Mouse (Mus musculus): ENCODE measurements around the gene Cx3cr1. TPM values are rescaled to one million over a fixed set of nuclear protein-coding genes. Genes with fewer than 3 reads are reported as not detected.

Gene Cx3cr1
- total RNA-seq, 2 experiments from 2014 or later, result 30.8 to 31.7 TPM

- no peak overlapping the region for H3K27ac ChIP-seq
- DNase-seq (ENCODE audit: low spot score in 2 of 2), result no peak
- TF ChIP-seq CTCF (conservative IDR thresholded peaks at IDR 0.05), result no peak
- H3K4me3 ChIP-seq, result no peak overlapping the region
Observed at GRCm38 (mm10) chr9:119888843-119889246, 180.8 kb downstream of the Cx3cr1 start.

GRCm38 (mm10) chr9:119887144-119887901, 182.4 kb downstream of the Cx3cr1 start:
- no peak for TF ChIP-seq CTCF (conservative IDR thresholded peaks at IDR 0.05)
- DNase-seq (ENCODE audit: low spot score in 2 of 2), result no peak
- H3K27ac ChIP-seq, result no peak overlapping the region
- H3K4me3 ChIP-seq, result no peak overlapping the region

GRCm38 (mm10) chr9:119854170-119854569, 215.5 kb downstream of the Cx3cr1 start:
- no peak overlapping the region for H3K27ac ChIP-seq
- no peak for DNase-seq (ENCODE audit: low spot score in 2 of 2)
- no peak for TF ChIP-seq CTCF (conservative IDR thresholded peaks at IDR 0.05)
- H3K4me3 ChIP-seq, result no peak overlapping the region

GRCm38 (mm10) chr9:119853071-119853846, 216.4 kb downstream of the Cx3cr1 start:
- H3K4me3 ChIP-seq, result no peak overlapping the region
- peak; percentile 45 for TF ChIP-seq CTCF (conservative IDR thresholded peaks at IDR 0.05)
- H3K27ac ChIP-seq, result no peak overlapping the region
- DNase-seq (ENCODE audit: low spot score in 2 of 2), result no peak

GRCm38 (mm10) chr9:119852347-119853030, 217.2 kb downstream of the Cx3cr1 start:
- H3K27ac ChIP-seq, result no peak overlapping the region

More at GRCm38 (mm10) chr9:119852347-119853030, 217.2 kb downstream of the Cx3cr1 start:
- no peak overlapping the region for H3K4me3 ChIP-seq
- TF ChIP-seq CTCF (conservative IDR thresholded peaks at IDR 0.05), result peak; percentile 71
- peak; percentile 31 to 32 for DNase-seq (ENCODE audit: low spot score in 2 of 2)

Other genes with a start within 250 kb of the Cx3cr1 start
- not detected for gene Scn11a, start 244.4 kb downstream of the Cx3cr1 start, total RNA-seq (2021)
- gene Wdr48, start 175.0 kb downstream of the Cx3cr1 start, total RNA-seq (2021), result 10 to 100 TPM; 76.5 to 84.9 TPM
- 10 to 100 TPM; 33.1 to 40.8 TPM for gene Gorasp1, start 132.3 kb downstream of the Cx3cr1 start, total RNA-seq (2021)
- gene Ttc21a, start 132.3 kb downstream of the Cx3cr1 start, total RNA-seq (2021), result under 1 TPM; 0.49 to 0.92 TPM
- 10 to 100 TPM; 13.7 TPM for gene Csrnp1, start 85.2 kb downstream of the Cx3cr1 start, total RNA-seq (2021)
- under 1 TPM; 0.10 to 0.23 TPM for gene Xirp1, start 46.3 kb downstream of the Cx3cr1 start, total RNA-seq (2021)
- not detected for gene Ccr8, start 22.2 kb upstream of the Cx3cr1 start, total RNA-seq (2021)
- gene Slc25a38, start 40.5 kb upstream of the Cx3cr1 start, total RNA-seq (2021), result 10 to 100 TPM; 26.1 to 26.4 TPM
- gene Rpsa, start 57.8 kb upstream of the Cx3cr1 start, total RNA-seq (2021), result 100 to 1,000 TPM; 440 to 441 TPM
- 100 to 1,000 TPM; 305 to 312 TPM for gene Mobp, start 79.8 kb upstream of the Cx3cr1 start, total RNA-seq (2021)
- gene Myrip, start 231.6 kb upstream of the Cx3cr1 start, total RNA-seq (2021), result 10 to 100 TPM; 54.7 to 58.7 TPM